Mouse (Mus musculus): ENCODE data around the gene Cryzl2. TPM values are rescaled to one million over a fixed set of nuclear protein-coding genes. Genes with fewer than 3 reads are reported as not detected.

The Cryzl2 gene
- polyA plus RNA-seq, 2 experiments, result 6.5 to 8.1 TPM

GRCm38 (mm10) chr1:157459904-157460303 is 1.5 kb downstream of the Cryzl2 start:
- Histone ChIP-seq H3K4me3 (ENCODE audit: insufficient read depth in 1 of 2, low read depth in 2 of 2, low read length in 2 of 2) (no peak overlapping the region), H3K27me3 (ENCODE audit: control insufficient read depth, insufficient read depth, low read length) (no peaks in the 10 kb centered on the region), H3K9ac (replicated peaks) (no peak overlapping the region), H3K4me2 (ENCODE audit: low read depth) (no peak overlapping the region), H3K36me3 (replicated peaks; ENCODE audit: control insufficient read depth, insufficient read depth, low read depth) (no peaks in the 10 kb centered on the region), H3K4me1 (replicated peaks; ENCODE audit: control insufficient read depth in 2 of 2, insufficient read depth in 2 of 2, low read length in 1 of 2) (peaks cover 3 to 6% of the 10 kb centered on the region in 2 experiments; a peak in 2 of 4 replicates), H3K9me3 (ENCODE audit: control insufficient read depth, low read length) (no peaks in the 10 kb centered on the region), H3K27ac (no peak overlapping the region)
- WGBS (ENCODE audit: insufficient replicate concordance), result 71% methylated on average over 5 of the region's 5 CpGs
- no peak for DNase-seq (ENCODE audit: low read depth in 3 of 3, low spot score in 3 of 3)
- TF ChIP-seq EP300 (IDR thresholded peaks at IDR 0.05; ENCODE audit: low read depth) (no peak), CTCF (IDR thresholded peaks at IDR 0.05; ENCODE audit: low read depth) (no peak)
- ATAC-seq (ENCODE audit: insufficient read depth), result no peak

- ATAC-seq (ENCODE audit: insufficient read depth), result no peak
Measured at GRCm38 (mm10) chr1:157461276-157461675, 2.9 kb downstream of the Cryzl2 start.

GRCm38 (mm10) chr1:157462336-157462735 is 4.0 kb downstream of the Cryzl2 start:
- DNase-seq (ENCODE audit: low read depth in 3 of 3, low spot score in 3 of 3) (no peak), ATAC-seq (ENCODE audit: insufficient read depth) (no peak)
- no peak overlapping the region for H3K4me2 ChIP-seq (ENCODE audit: low read depth)
- no peaks in the 10 kb centered on the region for H3K36me3 ChIP-seq (replicated peaks; ENCODE audit: control insufficient read depth, insufficient read depth, low read depth)
- 58% methylated on average over 3 of the region's 3 CpGs for WGBS (ENCODE audit: insufficient replicate concordance)
- H3K4me3 ChIP-seq (ENCODE audit: insufficient read depth in 1 of 2, low read depth in 2 of 2, low read length in 2 of 2), result no peak overlapping the region
- H3K9ac ChIP-seq (replicated peaks), result no peak overlapping the region
- H3K27ac ChIP-seq, result no peak overlapping the region
- TF ChIP-seq EP300 (IDR thresholded peaks at IDR 0.05; ENCODE audit: low read depth), result no peak
- no peak for TF ChIP-seq CTCF (IDR thresholded peaks at IDR 0.05; ENCODE audit: low read depth)
- H3K9me3 ChIP-seq (ENCODE audit: control insufficient read depth, low read length), result no peaks in the 10 kb centered on the region
- H3K4me1 ChIP-seq (replicated peaks; ENCODE audit: control insufficient read depth in 2 of 2, insufficient read depth in 2 of 2, low read length in 1 of 2), result peaks cover 3 to 6% of the 10 kb centered on the region in 2 experiments; a peak in 2 of 4 replicates
- no peaks in the 10 kb centered on the region for H3K27me3 ChIP-seq (ENCODE audit: control insufficient read depth, insufficient read depth, low read length)

More at GRCm38 (mm10) chr1:157461276-157461675, 2.9 kb downstream of the Cryzl2 start:
- Histone ChIP-seq H3K27me3 (ENCODE audit: control insufficient read depth, insufficient read depth, low read length) (no peaks in the 10 kb centered on the region), H3K9me3 (ENCODE audit: control insufficient read depth, low read length) (no peaks in the 10 kb centered on the region), H3K27ac (no peak overlapping the region), H3K4me3 (ENCODE audit: insufficient read depth in 1 of 2, low read depth in 2 of 2, low read length in 2 of 2) (no peak overlapping the region), H3K4me1 (replicated peaks; ENCODE audit: control insufficient read depth in 2 of 2, insufficient read depth in 2 of 2, low read length in 1 of 2) (peaks cover 3 to 6% of the 10 kb centered on the region in 2 experiments; a peak in 2 of 4 replicates), H3K9ac (replicated peaks) (no peak overlapping the region), H3K36me3 (replicated peaks; ENCODE audit: control insufficient read depth, insufficient read depth, low read depth) (no peaks in the 10 kb centered on the region), H3K4me2 (ENCODE audit: low read depth) (no peak overlapping the region)
- DNase-seq (ENCODE audit: low read depth in 3 of 3, low spot score in 3 of 3), result no peak
- 75% methylated on average over 5 of the region's 5 CpGs for WGBS (ENCODE audit: insufficient replicate concordance)
- TF ChIP-seq EP300 (IDR thresholded peaks at IDR 0.05; ENCODE audit: low read depth) (no peak), CTCF (IDR thresholded peaks at IDR 0.05; ENCODE audit: low read depth) (no peak)

GRCm38 (mm10) chr1:157465194-157465593 is 6.8 kb downstream of the Cryzl2 start:
- Histone ChIP-seq H3K27me3 (ENCODE audit: control insufficient read depth, insufficient read depth, low read length) (no peaks in the 10 kb centered on the region), H3K4me3 (ENCODE audit: insufficient read depth in 1 of 2, low read depth in 2 of 2, low read length in 2 of 2) (no peak overlapping the region), H3K4me2 (ENCODE audit: low read depth) (no peak overlapping the region), H3K36me3 (replicated peaks; ENCODE audit: control insufficient read depth, insufficient read depth, low read depth) (no peaks in the 10 kb centered on the region), H3K27ac (no peak overlapping the region), H3K4me1 (replicated peaks; ENCODE audit: control insufficient read depth in 2 of 2, insufficient read depth in 2 of 2, low read length in 1 of 2) (no peaks in the 10 kb centered on the region), H3K9me3 (ENCODE audit: control insufficient read depth, low read length) (no peaks in the 10 kb centered on the region), H3K9ac (replicated peaks) (no peak overlapping the region)
- TF ChIP-seq EP300 (IDR thresholded peaks at IDR 0.05; ENCODE audit: low read depth) (no peak), CTCF (IDR thresholded peaks at IDR 0.05; ENCODE audit: low read depth) (peak; percentile 54)
- ATAC-seq (ENCODE audit: insufficient read depth), result no peak
- WGBS (ENCODE audit: insufficient replicate concordance), result 66% methylated on average over 3 of the region's 3 CpGs
- no peak for DNase-seq (ENCODE audit: low read depth in 3 of 3, low spot score in 3 of 3)

GRCm38 (mm10) chr1:157467866-157468265 is 9.5 kb downstream of the Cryzl2 start:
- no peak overlapping the region for H3K4me3 ChIP-seq (ENCODE audit: insufficient read depth in 1 of 2, low read depth in 2 of 2, low read length in 2 of 2)
- ATAC-seq (ENCODE audit: insufficient read depth) (no peak), DNase-seq (ENCODE audit: low read depth in 3 of 3, low spot score in 3 of 3) (no peak)
- H3K9me3 ChIP-seq (ENCODE audit: control insufficient read depth, low read length), result no peaks in the 10 kb centered on the region
- no peak overlapping the region for H3K4me2 ChIP-seq (ENCODE audit: low read depth)
- no peak overlapping the region for H3K9ac ChIP-seq (replicated peaks)
- no peaks in the 10 kb centered on the region for H3K27me3 ChIP-seq (ENCODE audit: control insufficient read depth, insufficient read depth, low read length)
- no peak overlapping the region for H3K27ac ChIP-seq
- H3K36me3 ChIP-seq (replicated peaks; ENCODE audit: control insufficient read depth, insufficient read depth, low read depth), result no peaks in the 10 kb centered on the region
- 79% methylated on average over 8 of the region's 8 CpGs for WGBS (ENCODE audit: insufficient replicate concordance)
- no peak for TF ChIP-seq CTCF (IDR thresholded peaks at IDR 0.05; ENCODE audit: low read depth)
- TF ChIP-seq EP300 (IDR thresholded peaks at IDR 0.05; ENCODE audit: low read depth), result no peak
- no peaks in the 10 kb centered on the region for H3K4me1 ChIP-seq (replicated peaks; ENCODE audit: control insufficient read depth in 2 of 2, insufficient read depth in 2 of 2, low read length in 1 of 2)
